Mouse (Mus musculus) ES-E14 (cell line): ENCODE measurements at regions not wholly inside any gene's neighbourhood (a gene's known extent, or its start where the extent isn't known, plus 50 kb on each side); places are given as distances from the start of the nearest gene placed in this dataset.

ENCODE experiments used
- DNase-seq: peaks from one replicate; pipeline ENCODE4 v3.0.0-alpha.2; 2013; ENCODE audit warnings: low read depth, low spot score
- H3K27ac ChIP-seq: 2 replicates; pipeline ENCODE4 v1.5.1; 2012; ENCODE audit warnings: low read depth, mild to moderate bottlenecking, low read length, moderate library complexity, mixed read lengths; ENCODE audit not compliant: poor library complexity, insufficient read depth, severe bottlenecking
- H3K36me3 ChIP-seq: 2 replicates; pipeline ENCODE4 v1.6.1; 2012; ENCODE audit warnings: mild to moderate bottlenecking, low read length, moderate library complexity, mixed read lengths; ENCODE audit not compliant: control insufficient read depth, poor library complexity, insufficient read depth, severe bottlenecking
- H3K4me1 ChIP-seq, 2 experiments: fragments of 150-350 bp in 1 of 2; sonication (generic) in 1 of 2; 2 replicates each; pipeline ENCODE4 v1.6.1; 2012; ENCODE audit warnings: low read length in 2 of 2, mild to moderate bottlenecking in 1 of 2, mixed read lengths in 1 of 2; ENCODE audit not compliant: control insufficient read depth in 2 of 2, insufficient read depth in 2 of 2, poor library complexity in 1 of 2
- H3K4me3 ChIP-seq, 2 experiments: fragments of 150-350 bp in 1 of 2; sonication (generic) in 1 of 2; 2 replicates each; pipeline ENCODE4 v1.5.1; 2012; ENCODE audit warnings: low read length in 2 of 2, low read depth in 1 of 2, mild to moderate bottlenecking in 1 of 2, mixed read lengths in 1 of 2; ENCODE audit not compliant: insufficient read depth in 1 of 2, poor library complexity in 1 of 2, severe bottlenecking in 1 of 2
- H3K9ac ChIP-seq: 2 replicates; pipeline ENCODE4 v1.6.1; 2012; ENCODE audit warnings: low read depth, mild to moderate bottlenecking, low read length, mixed read lengths; ENCODE audit not compliant: poor library complexity, insufficient read depth, severe bottlenecking
- H3K9me3 ChIP-seq: fragments of 150-350 bp; sonication (generic); 2 replicates; pipeline ENCODE4 v1.6.1; 2012; ENCODE audit warnings: low read depth, mild to moderate bottlenecking, low read length; ENCODE audit not compliant: control insufficient read depth, insufficient read depth
- CHD2 ChIP-seq: IDR thresholded peaks from 2 replicates; pipeline ENCODE4 v1.6.1; 2014; ENCODE audit warnings: mild to moderate bottlenecking, low read depth, low read length, inconsistent platforms
- HCFC1 ChIP-seq: IDR thresholded peaks from 2 replicates; pipeline ENCODE4 v1.6.1; 2012; ENCODE audit warnings: low read length, inconsistent platforms, borderline replicate concordance; ENCODE audit not compliant: insufficient read depth
- MAFK ChIP-seq: IDR thresholded peaks from 2 replicates; pipeline ENCODE4 v1.6.1; 2014; ENCODE audit warnings: mild to moderate bottlenecking, low read depth, low read length, inconsistent platforms; ENCODE audit not compliant: insufficient read depth
- ZC3H11A ChIP-seq: IDR thresholded peaks from 2 replicates; pipeline ENCODE4 v1.6.1; 2012; ENCODE audit warnings: low read depth, mild to moderate bottlenecking, inconsistent platforms, low read length, borderline replicate concordance
- ZNF384 ChIP-seq: IDR thresholded peaks from 2 replicates; pipeline ENCODE4 v1.6.1; 2012; ENCODE audit warnings: low read depth, low read length, inconsistent platforms
- in situ Hi-C, 2 experiments: fragments of 600-800 bp; cut with MboI; formaldehyde crosslinking; loops; one replicate each; pipeline ENCODE4 v1.15.1; 2025; ENCODE audit warnings: low sequenced_read_pairs in 2 of 2, inconsistent platforms in 1 of 2; ENCODE audit not compliant: unreplicated experiment in 2 of 2

- Histone ChIP-seq H3K27ac (no peak overlapping the region), H3K4me1 (peaks cover 3 to 5% of the 10 kb centered on the region in 2 experiments; a peak in 3 of 4 replicates), H3K4me3 (no peak overlapping the region), H3K9ac (no peak overlapping the region), H3K36me3 (no peaks in the 10 kb centered on the region), H3K9me3 (no peaks in the 10 kb centered on the region)
- no peak for DNase-seq
- TF ChIP-seq ZNF384 (no peak), HCFC1 (no peak), ZC3H11A (no peak), MAFK (no peak), CHD2 (no peak)
- in situ Hi-C loops: no loop called here
These were observed 2150.5 kb upstream of the Gm7489 start for GRCm38 (mm10) chr15:51734194-51734593.
